Mouse (Mus musculus): ENCODE data around the gene Acsf2. TPM values are rescaled to one million over a fixed set of nuclear protein-coding genes. Genes with fewer than 3 reads are reported as not detected.

Gene Acsf2
- polyA plus RNA-seq, 1 experiment = 9.7 TPM

DNA sequence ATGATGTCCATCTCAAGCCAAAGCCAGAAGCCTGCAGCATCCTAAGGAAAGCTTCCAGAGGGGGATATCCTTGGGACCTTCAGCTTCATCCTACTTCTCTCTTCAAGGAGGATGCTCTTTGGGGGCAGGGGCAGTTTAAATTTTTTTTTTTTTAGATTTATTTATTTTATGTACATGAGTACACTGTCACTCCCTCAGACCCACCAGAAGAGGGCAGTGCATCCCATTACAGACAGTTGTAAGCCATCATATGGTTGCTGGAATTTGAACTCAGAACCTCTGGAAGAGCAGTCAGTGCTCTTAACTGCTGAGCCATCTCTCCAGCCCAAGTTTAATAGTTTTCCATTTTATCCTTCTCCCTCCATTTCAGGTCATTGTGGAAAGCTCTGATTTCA, 19.8 kb upstream of the Acsf2 start:
- DNase-seq (ENCODE audit: low read depth) = no peak

DNA sequence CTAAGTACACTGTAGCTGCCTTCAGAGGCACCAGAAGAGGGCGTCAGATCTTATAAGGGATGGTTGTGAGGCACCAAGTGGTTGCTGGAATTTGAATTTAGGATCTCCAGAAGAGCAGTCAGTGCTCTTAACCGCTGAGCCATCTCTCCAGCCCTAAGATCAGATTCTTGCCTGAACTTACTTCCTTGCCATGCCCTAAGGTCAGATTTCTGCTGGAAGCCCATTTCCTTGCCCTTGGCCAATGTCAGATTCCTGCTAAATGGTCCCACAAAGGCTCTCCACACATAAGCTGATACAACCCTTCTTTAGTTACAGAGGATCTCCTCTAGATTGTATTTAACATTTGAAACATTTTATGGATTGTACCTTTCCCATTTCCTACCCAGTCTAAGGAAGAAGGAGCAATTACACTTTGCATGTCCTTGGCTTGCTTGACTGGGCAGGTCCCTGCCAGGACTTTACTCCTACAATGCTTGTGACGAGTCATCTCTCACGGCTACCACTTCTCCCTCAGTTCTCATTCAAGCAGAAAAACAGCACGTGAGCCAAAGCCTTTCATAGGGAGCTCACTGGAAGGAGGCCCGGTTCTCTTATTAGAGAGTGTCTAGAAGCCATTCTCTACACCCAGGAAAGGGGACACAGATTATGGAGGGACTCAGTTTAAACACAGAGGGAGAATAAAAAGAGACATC, 19.2 kb upstream of the Acsf2 start:
- TF ChIP-seq CTCF (IDR thresholded peaks at IDR 0.05; ENCODE audit: borderline replicate concordance, extremely low read depth, insufficient read depth, insufficient read length) = no peak
- no peak for TF ChIP-seq POLR2A (IDR thresholded peaks at IDR 0.05; ENCODE audit: borderline replicate concordance, extremely low read depth, insufficient read depth, insufficient read length, poor library complexity, severe bottlenecking)
- peak; percentile 28 for DNase-seq (ENCODE audit: low read depth)

More for the DNA sequence above, 19.8 kb upstream of the Acsf2 start:
- TF ChIP-seq CTCF (IDR thresholded peaks at IDR 0.05; ENCODE audit: borderline replicate concordance, extremely low read depth, insufficient read depth, insufficient read length) = no peak
- no peak for TF ChIP-seq POLR2A (IDR thresholded peaks at IDR 0.05; ENCODE audit: borderline replicate concordance, extremely low read depth, insufficient read depth, insufficient read length, poor library complexity, severe bottlenecking)

DNA sequence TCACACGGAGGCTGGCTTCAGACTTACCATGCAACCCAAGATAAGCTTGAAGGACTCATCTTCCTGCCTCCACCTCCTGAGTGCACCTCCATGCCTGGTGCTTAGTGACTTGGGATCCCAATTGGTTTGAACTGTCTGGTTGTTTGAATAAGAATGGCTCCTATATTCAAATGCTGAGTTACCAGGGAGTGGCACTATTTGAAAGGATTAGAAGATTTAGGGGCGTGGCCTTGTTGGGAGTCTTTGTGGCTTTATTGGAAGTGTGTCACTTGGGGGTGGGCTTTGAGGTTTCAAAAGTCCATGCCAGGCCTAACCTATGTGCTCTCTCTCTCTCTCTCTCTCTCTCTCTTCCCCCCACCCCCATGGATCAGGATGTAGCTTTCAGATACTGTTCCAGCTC, 16.0 kb upstream of the Acsf2 start:
- DNase-seq (ENCODE audit: low read depth) = no peak
- no peak for TF ChIP-seq POLR2A (IDR thresholded peaks at IDR 0.05; ENCODE audit: borderline replicate concordance, extremely low read depth, insufficient read depth, insufficient read length, poor library complexity, severe bottlenecking)
- no peak for TF ChIP-seq CTCF (IDR thresholded peaks at IDR 0.05; ENCODE audit: borderline replicate concordance, extremely low read depth, insufficient read depth, insufficient read length)

DNA sequence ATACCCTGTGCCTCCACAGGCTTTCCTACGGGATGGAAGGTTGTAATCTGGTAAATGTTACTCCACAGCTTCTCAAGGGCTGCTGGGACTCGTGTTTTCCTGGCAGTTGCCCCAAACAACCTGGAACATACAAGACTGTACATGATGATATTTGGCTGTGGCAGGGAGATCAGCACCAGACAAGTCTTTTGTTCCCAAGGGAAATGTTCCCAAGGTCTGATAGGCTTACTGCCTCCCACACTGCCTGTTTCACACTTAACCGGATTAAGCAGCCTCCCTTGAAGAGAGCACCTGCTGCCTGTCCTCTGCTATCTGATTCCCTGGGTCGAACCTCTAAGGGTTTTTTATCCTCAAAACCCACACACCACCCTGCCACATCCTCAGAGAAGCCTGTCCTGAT, 13.8 kb upstream of the Acsf2 start:
- peak; percentile 56 for DNase-seq (ENCODE audit: low read depth)
- TF ChIP-seq POLR2A (IDR thresholded peaks at IDR 0.05; ENCODE audit: borderline replicate concordance, extremely low read depth, insufficient read depth, insufficient read length, poor library complexity, severe bottlenecking) (no peak), CTCF (IDR thresholded peaks at IDR 0.05; ENCODE audit: borderline replicate concordance, extremely low read depth, insufficient read depth, insufficient read length) (no peak)

DNA sequence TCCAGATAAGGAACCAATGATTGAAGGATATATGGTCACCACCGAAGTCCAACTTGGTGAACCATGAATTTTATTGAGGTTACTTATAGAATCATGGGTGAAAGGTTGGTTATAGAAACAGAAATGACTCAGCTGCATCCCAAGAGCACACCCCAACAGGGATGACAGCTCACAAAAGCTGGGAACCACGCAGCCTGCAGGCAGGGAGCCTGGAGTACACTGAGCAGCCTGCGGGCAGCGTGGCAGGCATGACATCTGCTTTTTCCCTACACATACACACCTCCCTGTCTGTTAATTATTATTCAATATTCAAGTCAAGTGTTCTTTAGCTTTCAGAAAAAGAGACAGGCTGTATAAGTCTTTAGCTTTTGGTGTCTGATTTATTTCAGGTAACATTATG, 12.9 kb upstream of the Acsf2 start:
- no peak for TF ChIP-seq CTCF (IDR thresholded peaks at IDR 0.05; ENCODE audit: borderline replicate concordance, extremely low read depth, insufficient read depth, insufficient read length)
- TF ChIP-seq POLR2A (IDR thresholded peaks at IDR 0.05; ENCODE audit: borderline replicate concordance, extremely low read depth, insufficient read depth, insufficient read length, poor library complexity, severe bottlenecking) = no peak
- DNase-seq (ENCODE audit: low read depth) = no peak

DNA sequence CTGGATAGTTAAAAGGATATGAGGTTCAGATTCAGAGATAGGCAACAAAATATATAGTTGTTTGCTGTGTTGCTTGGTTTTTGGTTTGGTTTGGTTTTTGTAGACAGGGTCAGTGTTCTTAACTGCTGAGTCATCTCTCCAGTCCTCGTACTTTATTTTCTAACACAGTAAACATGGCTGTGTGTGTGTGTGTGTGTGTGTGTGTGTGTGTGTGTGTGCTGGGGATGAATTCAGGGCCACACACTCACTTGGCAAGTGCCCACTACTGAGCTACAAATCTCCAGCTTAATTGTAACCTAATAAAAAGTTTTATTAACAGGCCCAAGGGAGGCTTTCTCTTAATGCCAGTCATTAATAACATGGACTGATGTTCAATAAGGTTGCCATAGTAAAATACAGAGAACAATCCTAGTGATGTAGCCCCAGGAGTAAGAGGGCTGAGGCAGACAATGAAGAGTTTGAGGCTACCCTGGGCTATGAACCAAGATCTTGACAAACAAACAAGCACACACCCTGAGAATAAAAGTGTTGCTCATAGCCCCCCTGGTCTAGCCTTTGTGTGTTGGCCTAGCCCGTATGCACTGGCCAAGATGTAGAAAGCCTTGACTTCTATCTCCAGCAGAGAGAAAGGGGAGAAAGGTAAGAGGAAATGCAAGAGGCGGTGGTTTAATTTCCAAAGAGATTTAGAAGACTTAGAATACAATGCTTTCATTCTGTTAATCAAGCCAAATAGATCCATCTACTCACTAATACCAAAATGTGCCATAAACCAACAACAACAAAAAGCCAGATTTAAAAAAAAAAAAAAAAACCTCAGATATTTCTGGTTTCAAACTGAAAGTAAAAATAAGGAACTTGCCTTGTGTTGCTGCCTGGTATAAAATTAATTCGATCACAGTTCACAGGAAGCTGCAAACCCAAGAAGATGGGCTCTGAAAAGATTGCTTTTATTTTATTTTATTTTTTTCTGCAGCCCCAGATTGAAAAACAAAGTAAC, 9.4 kb upstream of the Acsf2 start:
- DNase-seq (ENCODE audit: low read depth) = peak; percentile 72
- no peak for TF ChIP-seq CTCF (IDR thresholded peaks at IDR 0.05; ENCODE audit: borderline replicate concordance, extremely low read depth, insufficient read depth, insufficient read length)
- no peak for TF ChIP-seq POLR2A (IDR thresholded peaks at IDR 0.05; ENCODE audit: borderline replicate concordance, extremely low read depth, insufficient read depth, insufficient read length, poor library complexity, severe bottlenecking)

DNA sequence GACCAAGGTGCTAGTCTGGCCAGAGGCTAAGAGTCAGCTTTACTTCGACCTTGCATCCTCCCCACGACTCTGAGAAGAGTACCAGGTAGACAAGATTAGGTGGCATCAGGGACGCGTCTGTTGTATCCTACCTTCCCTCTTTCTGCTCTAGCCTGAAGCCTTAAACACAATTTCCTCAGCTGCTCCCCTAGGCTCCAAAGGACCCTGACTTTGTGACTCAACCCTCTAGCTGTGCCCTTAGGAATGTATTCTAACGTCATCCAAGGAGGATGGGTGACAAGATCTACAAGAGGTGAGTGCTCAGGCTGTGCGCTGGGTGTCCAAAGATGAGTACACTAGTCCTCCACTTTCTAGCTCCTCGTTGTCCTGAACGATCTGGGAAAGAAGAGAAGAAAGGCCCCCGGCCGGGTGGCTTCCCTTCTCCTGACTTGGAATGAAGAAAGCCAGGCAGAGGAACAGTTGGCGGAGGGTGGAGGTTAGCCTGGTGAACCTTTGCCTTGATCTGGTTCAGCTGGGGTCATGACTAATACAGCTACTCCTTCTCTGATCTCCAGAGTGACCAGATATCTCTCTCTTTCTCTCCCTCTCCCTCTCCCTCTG, 785 bp upstream of the Acsf2 start:
- TF ChIP-seq CTCF (IDR thresholded peaks at IDR 0.05; ENCODE audit: borderline replicate concordance, extremely low read depth, insufficient read depth, insufficient read length) = no peak
- no peak for TF ChIP-seq POLR2A (IDR thresholded peaks at IDR 0.05; ENCODE audit: borderline replicate concordance, extremely low read depth, insufficient read depth, insufficient read length, poor library complexity, severe bottlenecking)
- no peak for DNase-seq (ENCODE audit: low read depth)

DNA sequence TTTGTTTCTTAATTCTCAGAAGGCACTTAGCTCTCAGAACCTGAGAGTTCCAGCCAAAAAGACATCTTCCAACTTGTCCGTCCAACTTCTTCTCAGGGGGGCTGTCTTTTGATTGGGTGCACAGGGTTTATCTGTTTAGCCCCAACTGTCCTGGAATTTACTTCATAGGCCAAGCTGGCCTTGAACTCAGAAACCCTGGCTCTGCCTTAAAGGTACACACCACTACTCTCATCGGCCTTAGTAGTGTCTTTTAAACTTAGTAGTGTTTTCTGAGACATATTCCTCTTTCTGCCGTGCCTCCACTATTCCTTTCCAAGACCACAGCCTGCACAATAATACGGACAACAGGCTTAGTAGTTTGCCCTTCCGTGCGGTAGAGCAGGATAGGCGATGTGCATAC, 1.2 kb downstream of the Acsf2 start:
- TF ChIP-seq CTCF (IDR thresholded peaks at IDR 0.05; ENCODE audit: borderline replicate concordance, extremely low read depth, insufficient read depth, insufficient read length) (no peak), POLR2A (IDR thresholded peaks at IDR 0.05; ENCODE audit: borderline replicate concordance, extremely low read depth, insufficient read depth, insufficient read length, poor library complexity, severe bottlenecking) (no peak)
- no peak for DNase-seq (ENCODE audit: low read depth)

DNA sequence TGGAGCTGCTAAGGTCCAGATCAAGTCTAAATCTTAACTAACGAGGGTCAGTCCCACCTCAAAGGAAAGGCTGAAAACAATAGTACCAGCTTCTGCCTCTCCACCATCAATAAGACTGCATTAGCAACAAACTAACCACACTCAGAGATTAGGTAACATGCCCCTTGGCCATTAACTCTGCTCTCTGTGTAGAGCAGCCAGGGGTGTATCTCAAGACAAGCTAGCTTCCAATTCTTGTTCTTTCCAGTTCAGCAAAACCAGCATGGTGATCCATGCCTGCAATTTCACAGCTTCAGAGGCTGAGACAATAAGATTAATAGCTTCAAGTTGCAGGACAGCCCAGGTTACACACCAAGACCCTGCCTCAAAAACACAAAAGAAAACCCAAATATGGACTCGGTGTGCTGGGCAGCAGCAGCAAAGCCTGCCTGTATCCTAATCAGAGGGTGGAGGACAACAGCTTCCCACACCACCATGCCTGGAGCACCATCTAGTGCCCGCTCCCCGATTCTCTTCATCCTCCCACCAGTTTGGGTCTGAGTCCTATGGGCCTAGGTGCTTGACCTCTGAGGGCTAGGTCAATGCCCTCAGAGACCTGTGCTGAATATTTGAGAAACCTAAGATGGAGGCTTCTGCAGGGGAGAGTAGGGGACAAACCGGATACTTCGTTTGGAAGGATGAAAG, 3.1 kb downstream of the Acsf2 start:
- TF ChIP-seq POLR2A (IDR thresholded peaks at IDR 0.05; ENCODE audit: borderline replicate concordance, extremely low read depth, insufficient read depth, insufficient read length, poor library complexity, severe bottlenecking) (no peak), CTCF (IDR thresholded peaks at IDR 0.05; ENCODE audit: borderline replicate concordance, extremely low read depth, insufficient read depth, insufficient read length) (no peak; the same call in 1 of the 2 replicates)
- DNase-seq (ENCODE audit: low read depth) = no peak

DNA sequence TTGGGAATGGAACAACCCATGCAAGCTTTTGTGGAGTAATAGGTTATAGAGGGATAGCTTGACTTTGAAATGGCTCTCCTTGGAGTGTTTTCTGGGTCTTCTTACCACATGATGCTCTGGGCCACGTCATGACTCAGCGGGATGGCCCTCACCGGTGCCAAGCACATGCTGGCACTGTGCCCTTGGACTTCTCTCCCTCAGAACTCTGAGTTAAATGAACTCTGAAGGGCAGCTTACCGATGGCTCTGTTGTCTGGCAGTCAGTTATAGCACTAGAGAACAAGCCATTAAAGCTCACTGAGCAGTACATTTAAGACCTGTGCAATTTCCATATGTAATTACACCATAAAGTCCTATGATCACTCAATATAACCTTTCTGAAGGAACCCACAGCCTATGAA, 4.4 kb downstream of the Acsf2 start:
- DNase-seq (ENCODE audit: low read depth) = no peak
- no peak for TF ChIP-seq POLR2A (IDR thresholded peaks at IDR 0.05; ENCODE audit: borderline replicate concordance, extremely low read depth, insufficient read depth, insufficient read length, poor library complexity, severe bottlenecking)
- TF ChIP-seq CTCF (IDR thresholded peaks at IDR 0.05; ENCODE audit: borderline replicate concordance, extremely low read depth, insufficient read depth, insufficient read length) = no peak
